Mouse (Mus musculus) gastrocnemius, adult 2 months (tissue): ENCODE data around the gene Ptprg. TPM values are rescaled to one million over a fixed set of nuclear protein-coding genes. Genes with fewer than 3 reads are reported as not detected.

ENCODE experiments used
- DNase-seq: peaks from one replicate; pipeline ENCODE4 v3.0.0; 2022
- H3K27ac ChIP-seq: fragments of 200-600 bp; 2 replicates; pipeline ENCODE4 v1.8.1; 2022; ENCODE audit warnings: mild to moderate bottlenecking
- H3K4me3 ChIP-seq: fragments of 200-600 bp; 2 replicates; pipeline ENCODE4 v1.8.1; 2022; ENCODE audit warnings: mild to moderate bottlenecking, moderate library complexity
- CTCF ChIP-seq: fragments of 200-600 bp; IDR thresholded peaks from 2 replicates; pipeline ENCODE4 v1.8.1; 2022; ENCODE audit warnings: antibody characterized with exemption, mild to moderate bottlenecking, moderate library complexity
- intact Hi-C: fragments of 180-260 bp; cut with DNase I; formaldehyde crosslinking; loops from one replicate; pipeline ENCODE4 v1.15.1; 2025
- total RNA-seq, 2 experiments: library from RNA; stranded (reverse); gene quantifications; 2 replicates each; pipeline ENCODE4 v1.2.3; 2021

Gene Ptprg
- total RNA-seq, 2 experiments from 2014 or later, result 26.3 to 32.5 TPM

DNA sequence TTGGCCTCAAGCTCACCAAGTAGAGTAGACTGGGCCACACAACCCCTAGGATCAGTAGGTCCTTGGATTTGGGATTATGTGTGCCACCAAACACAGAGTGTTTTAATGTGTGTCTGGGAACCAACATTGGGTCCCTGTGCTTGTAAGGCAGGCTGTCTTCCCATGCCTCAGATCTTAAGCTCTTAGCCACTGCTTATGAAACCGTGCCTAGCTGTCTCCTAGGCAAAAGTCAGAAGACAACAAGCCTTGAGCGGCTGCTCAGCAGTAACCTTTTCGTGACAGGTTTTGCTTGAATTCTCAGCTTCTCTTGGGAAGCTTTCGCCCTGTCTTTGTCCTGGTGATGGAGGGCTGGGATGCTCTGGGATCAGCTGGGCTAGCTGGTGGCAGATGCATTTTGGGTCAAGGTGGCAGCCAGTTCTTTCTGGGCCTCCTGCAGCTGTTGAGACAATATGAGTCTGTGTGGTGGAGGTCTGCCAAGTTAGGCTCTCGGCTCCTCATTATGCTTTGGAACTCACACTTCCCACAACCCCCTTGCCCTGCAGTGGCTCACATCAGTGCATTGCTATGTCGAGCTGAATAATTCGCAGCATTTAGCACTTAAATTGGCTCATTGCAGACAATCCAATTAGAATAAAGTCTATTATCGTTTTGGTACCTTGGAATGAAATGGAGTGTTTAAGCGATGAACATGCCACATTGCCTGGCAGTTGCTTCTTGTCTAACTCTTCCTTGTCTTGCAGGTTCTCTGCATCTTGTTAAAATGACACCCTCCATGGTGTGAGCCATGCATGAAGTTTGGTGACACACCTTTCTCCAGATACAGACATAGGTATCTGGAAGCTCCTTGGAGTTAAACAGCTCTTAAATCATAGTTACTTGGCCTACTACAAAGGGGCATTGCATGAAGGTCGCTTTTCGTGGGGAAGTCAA is 321.9 kb downstream of the Ptprg start:
- intact Hi-C loops, result no loop called here
- Histone ChIP-seq H3K4me3 (no peak overlapping the region), H3K27ac (no peak overlapping the region; the same call in 1 of the 2 replicates)
- no peak for TF ChIP-seq CTCF
- peak; percentile 33 for DNase-seq

DNA sequence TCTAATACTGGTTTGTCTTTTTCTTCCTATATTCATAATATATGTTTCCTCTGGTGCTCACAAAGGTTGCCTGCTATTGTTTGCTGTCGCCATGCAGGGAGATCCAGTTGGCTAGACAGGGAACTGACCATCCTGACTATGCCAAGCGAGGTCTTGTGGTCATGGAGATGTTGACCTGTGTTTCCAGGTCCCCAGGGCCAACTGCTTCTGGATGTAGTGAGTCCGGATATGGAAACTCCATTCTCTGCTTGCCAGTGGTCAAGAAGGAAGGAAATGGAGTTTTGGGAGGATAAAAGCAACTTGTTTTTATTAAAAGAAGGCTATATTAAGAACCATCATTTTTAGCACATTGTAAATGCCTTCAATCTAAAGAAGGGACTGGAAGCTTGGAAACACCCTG is 327.8 kb downstream of the Ptprg start:
- no peak for TF ChIP-seq CTCF
- no peak for DNase-seq
- H3K4me3 ChIP-seq, result no peak overlapping the region
- intact Hi-C loops, result loop anchor here (5.0 kb wide), 2 partner anchors 46 to 176 kb away; no protein-coding TSS in a partner anchor
- peak overlapping the region; percentile 72 for H3K27ac ChIP-seq

DNA sequence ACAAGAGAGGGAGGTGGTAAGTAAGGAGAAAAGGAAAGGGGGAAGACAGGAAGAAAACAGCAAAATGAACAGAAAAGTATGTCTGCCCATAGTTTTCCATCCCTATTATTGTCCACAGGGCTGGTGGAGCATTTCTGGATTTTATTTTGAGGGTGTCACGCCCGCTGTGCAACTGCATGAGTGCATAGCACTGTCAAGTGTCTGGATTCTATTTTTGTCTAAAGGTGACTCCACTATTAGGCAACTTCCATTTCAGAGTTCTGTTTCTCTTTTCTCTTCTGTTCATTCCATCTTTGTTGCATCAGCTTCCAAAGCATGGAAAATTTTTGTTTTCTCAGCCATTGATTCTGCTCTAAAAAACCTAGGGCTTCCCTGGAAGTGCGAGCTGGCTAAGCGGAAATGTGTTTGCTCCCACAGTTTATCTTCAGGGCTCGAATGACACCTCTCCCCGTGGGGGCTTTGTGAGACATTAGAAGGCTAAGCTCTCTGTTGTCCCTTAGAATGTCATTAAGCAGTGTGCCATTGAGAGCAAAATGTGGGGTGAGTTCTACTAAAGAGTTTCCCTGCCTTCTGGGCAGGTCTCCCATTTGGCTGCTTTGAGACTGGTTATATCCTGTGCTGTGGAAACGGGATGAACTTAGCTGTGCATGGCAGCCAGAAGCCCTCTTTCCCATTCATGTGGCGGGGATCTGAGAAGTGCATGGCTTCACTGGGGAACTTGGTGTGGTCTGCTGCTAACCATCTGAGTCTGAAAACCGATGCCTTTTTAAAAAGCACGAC is 330.0 kb downstream of the Ptprg start:
- Histone ChIP-seq H3K27ac (peak overlapping the region; percentile 90), H3K4me3 (peak overlapping the region; percentile 64)
- DNase-seq, result peak; percentile 78
- intact Hi-C loops, result loop anchor here (5.0 kb wide), 2 partner anchors 44 to 174 kb away; no protein-coding TSS in a partner anchor
- TF ChIP-seq CTCF, result no peak

DNA sequence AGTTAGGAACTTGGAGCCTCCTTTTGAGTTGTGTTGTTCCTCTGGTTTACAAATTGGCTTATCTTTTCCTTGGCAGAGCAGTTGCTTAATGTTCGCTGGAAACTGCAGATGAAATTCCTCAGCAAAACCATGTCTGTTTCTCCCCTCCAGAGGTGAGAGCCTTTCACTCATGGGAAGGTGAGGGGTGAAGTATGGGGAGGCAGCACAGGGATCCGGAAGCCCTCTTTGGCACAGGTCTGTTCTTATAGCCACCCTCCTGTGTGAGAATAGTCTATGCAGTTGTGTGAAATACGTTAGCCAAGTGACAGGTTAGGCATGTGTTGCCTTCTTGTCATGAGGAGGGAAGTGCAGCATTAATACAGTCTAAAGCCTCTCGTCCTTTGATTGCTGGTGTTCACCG is 330.7 kb downstream of the Ptprg start:
- TF ChIP-seq CTCF, result no peak
- no peak for DNase-seq
- Histone ChIP-seq H3K27ac (peak overlapping the region; percentile 90), H3K4me3 (peak overlapping the region; percentile 64)
- intact Hi-C loops, result loop anchor here (5.0 kb wide), 2 partner anchors 43 to 173 kb away; no protein-coding TSS in a partner anchor

DNA sequence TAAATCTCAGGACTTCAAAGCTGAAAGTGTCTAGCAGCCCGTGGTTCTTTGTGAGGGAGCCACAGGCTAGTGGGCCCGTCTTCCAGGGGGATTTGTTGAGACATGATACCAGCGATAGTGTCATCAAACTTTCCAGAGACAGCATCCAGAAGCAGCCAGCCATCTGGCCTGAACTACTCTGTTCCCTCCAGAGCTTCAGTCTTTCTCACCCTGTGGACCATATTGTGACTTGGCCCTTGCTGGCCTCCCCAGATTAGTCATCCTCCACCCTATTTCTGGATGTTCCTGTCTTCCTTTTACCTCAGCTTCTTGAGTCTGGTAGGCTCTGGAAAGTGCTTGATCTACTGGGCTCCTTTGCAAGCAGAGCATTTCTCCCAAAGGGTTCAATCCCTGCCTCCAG is 333.1 kb downstream of the Ptprg start:
- DNase-seq, result peak; percentile 39
- no peak for TF ChIP-seq CTCF
- H3K4me3 ChIP-seq, result no peak overlapping the region
- intact Hi-C loops, result no loop called here
- H3K27ac ChIP-seq, result peak overlapping the region; percentile 25

DNA sequence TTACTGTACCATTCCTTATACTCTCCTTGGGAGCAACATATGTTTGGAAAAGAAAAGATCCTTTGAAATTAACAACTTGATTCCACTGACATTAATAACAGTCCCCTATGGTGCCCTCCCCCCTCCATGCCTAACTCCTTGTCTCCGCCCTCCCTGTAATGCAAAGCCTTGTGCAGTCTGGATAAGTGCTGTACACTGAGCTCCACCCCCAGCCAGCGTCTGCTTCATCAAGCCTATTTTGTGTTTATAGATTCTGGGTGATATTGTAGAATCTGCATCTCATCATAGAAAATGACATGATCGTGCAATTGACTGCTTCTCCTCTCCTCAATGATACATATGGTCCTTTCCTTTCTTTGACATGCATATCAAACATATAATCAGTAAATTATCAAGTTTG is 337.6 kb downstream of the Ptprg start:
- Histone ChIP-seq H3K27ac (no peak overlapping the region), H3K4me3 (no peak overlapping the region)
- DNase-seq, result no peak
- intact Hi-C loops, result no loop called here
- TF ChIP-seq CTCF, result no peak

DNA sequence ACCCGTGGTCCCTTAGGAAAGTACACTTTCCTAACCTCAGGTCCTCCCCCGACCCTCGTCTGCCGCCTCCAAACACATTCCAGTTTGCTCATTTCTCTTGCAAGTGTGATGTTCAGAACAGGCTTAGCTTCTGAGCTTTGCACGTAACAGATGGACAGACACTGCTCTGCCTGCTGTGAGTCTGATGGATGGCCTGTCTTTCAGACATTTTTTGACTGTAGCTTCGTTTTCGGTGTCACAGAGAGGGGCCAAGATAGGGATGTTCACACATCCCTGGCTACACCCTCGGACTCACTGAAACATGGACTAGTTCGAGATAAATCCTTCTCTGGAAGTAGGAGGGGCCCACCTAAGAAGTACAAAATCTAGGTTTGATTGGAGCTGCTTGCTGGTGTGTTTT is 339.3 kb downstream of the Ptprg start:
- H3K27ac ChIP-seq, result no peak overlapping the region
- TF ChIP-seq CTCF, result no peak

DNA sequence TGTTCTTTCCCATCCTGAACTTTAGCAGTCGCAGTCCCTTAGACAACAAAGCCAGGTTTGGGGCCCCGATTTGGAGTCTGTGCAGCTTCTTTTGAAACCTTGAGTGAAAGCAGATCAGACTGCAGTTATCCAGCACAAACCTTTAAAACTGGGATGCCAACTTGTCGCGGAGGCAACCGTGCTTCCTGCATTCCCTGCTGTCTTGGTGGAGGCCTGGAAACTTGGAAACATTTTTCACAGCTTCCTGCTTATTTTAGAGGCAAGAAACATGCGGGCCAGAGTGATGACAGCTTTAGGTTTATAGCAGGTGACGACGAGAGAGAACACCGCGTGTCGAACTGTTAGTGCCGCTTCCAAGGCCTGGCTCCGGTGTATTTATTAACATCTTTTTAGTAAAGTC is 342.2 kb downstream of the Ptprg start:
- no peak for TF ChIP-seq CTCF
- intact Hi-C loops, result no loop called here
- Histone ChIP-seq H3K27ac (no peak overlapping the region; the same call in 1 of the 2 replicates), H3K4me3 (no peak overlapping the region)
- DNase-seq, result no peak

More for the DNA sequence above, 339.3 kb downstream of the Ptprg start:
- H3K4me3 ChIP-seq, result no peak overlapping the region
- DNase-seq, result no peak
- intact Hi-C loops, result no loop called here

DNA sequence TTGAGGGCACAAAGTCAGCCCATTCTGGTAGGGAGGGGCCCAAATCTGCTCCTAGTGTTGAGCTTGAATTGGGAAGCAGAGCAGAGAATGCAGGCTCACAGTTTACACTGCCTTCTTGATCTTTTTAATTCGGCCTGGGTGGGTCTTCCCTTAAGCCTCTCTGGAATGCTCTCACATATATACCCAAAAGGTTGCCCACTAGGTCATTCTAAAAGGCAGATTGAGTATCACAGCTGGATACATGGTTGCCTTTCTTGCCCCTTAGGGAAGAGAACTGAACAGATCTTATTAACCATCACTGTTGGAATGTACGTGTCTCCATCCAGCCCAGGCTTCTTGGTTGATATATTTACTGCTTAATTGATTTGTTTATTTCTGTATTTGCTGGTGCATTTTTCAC is 349.5 kb downstream of the Ptprg start:
- Histone ChIP-seq H3K4me3 (no peak overlapping the region), H3K27ac (no peak overlapping the region)
- TF ChIP-seq CTCF, result no peak
- intact Hi-C loops, result no loop called here
- DNase-seq, result no peak

DNA sequence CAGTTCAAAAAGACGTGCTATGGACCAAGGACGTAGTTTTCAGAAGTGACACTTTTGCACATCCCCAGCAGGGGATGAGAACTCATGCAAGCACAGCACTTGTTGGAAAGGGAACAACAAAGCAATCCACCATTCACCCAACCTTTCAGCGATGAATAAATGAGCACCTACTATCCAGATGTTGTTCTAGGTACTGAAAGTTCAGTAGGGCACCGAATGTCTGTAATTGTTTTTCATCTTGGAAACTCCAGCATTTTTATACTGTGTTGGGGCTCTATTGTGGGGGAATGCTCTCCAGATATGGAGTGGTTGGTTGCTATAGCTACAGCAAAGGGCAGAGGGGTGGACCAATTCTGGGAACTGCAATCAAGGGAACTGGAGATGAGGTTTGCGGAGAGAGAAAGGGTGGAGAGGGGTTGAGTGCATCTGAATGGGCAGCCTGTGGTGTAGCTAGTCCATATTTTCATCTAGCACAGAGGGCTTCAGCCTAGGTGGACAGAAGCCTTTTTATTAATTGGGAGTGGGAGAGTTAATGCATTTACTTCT is 352.9 kb downstream of the Ptprg start:
- no peak for DNase-seq
- no peak for TF ChIP-seq CTCF
- intact Hi-C loops, result no loop called here
- Histone ChIP-seq H3K27ac (no peak overlapping the region), H3K4me3 (no peak overlapping the region)

DNA sequence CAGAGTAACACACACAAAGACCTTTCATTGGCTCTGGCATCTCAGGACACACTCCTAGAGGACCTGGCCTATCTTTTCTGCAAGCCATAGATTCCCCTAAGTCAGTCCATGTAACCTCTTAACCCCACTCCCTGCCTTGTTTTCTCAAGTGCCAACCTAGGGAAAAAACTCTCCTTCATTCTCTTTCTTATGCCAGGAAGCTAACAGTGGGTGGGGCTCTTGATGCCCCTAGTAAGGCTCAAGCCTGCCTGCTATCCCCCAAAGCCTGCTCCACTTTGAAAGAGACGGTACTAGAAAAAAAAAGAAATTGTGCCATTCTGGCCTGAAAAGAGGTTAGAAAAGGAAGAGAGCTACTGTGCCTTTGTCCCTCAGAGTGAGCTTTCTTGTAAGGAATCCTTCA is 358.9 kb downstream of the Ptprg start:
- intact Hi-C loops, result no loop called here
- no peak overlapping the region for H3K4me3 ChIP-seq
- no peak overlapping the region for H3K27ac ChIP-seq
- no peak for TF ChIP-seq CTCF
- no peak for DNase-seq

DNA sequence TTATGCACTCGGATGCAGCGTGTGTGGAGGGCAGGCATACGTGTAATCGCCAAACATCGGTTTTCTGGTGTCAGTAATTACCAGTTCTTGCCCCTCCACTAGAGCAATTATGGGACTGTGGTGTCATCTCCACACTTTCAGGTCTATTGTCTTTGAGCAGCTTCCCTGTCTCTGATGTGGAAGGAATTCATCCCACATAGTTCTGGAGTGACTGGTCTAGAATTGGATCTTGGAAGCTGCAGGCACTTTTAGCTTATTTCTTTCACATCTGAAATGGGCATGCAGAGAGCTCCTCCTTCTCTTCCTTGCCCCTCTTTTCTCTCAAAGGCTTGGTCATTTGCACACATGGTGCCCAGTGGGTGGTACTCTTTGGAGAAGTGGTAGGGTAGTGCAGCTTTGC is 363.9 kb downstream of the Ptprg start:
- no peak for TF ChIP-seq CTCF
- no peak for DNase-seq
- Histone ChIP-seq H3K27ac (no peak overlapping the region), H3K4me3 (no peak overlapping the region)
- intact Hi-C loops, result no loop called here

DNA sequence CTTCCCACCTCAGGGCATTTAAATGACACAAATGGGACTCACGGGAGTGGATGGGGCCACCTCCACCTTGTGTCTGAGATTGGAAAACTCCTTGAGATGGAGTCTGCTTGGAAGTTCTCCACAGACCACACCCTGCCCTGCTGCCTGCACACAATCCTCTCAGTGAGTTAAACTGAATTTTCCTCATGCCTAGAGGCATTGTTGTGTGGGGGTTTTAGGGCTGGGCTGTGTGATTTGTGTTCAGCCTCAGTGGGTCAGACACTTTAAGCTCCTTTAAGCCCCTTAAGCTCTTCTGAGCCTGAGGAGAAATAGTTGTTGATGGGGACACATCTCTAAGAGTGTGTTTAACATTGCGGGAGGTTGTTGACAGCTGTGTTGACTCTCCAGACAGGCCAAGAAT is 375.2 kb downstream of the Ptprg start:
- Histone ChIP-seq H3K27ac (no peak overlapping the region), H3K4me3 (no peak overlapping the region)
- intact Hi-C loops, result loop anchor here (5.0 kb wide), 1 partner anchor 46 kb away; no protein-coding TSS in a partner anchor
- no peak for DNase-seq
- no peak for TF ChIP-seq CTCF
